Mouse (Mus musculus) midbrain, embryonic 14.5 days (tissue): ENCODE data around the gene Calr3. TPM values are rescaled to one million over a fixed set of nuclear protein-coding genes. Genes with fewer than 3 reads are reported as not detected.

ENCODE experiments used
- ATAC-seq: fragments of 200-750 bp; cut with Nextera tagmentation; 2 replicates; pipeline ENCODE4 v1.8.0; 2017; ENCODE audit warnings: moderate number of reproducible peaks, moderate library complexity; ENCODE audit not compliant: low FRiP score, low TSS enrichment
- DNase-seq: peaks from one replicate; pipeline ENCODE4 v3.0.0-alpha.2; 2015
- H3K27ac ChIP-seq: fragments of 300-500 bp; sonication (generic); replicated peaks from 2 replicates; pipeline ENCODE4 v1.5.1; 2014; ENCODE audit warnings: mild to moderate bottlenecking, low read depth, low read length, moderate library complexity
- H3K27me3 ChIP-seq: fragments of 300-500 bp; sonication (generic); 2 replicates; pipeline ENCODE4 v1.6.1; 2014; ENCODE audit warnings: low read length, control low read depth, mixed read lengths; ENCODE audit not compliant: control insufficient read depth, insufficient read depth
- H3K36me3 ChIP-seq: fragments of 300-500 bp; sonication (generic); 2 replicates; pipeline ENCODE4 v1.6.1; 2014; ENCODE audit warnings: low read length, control low read depth; ENCODE audit not compliant: control insufficient read depth, insufficient read depth
- H3K4me1 ChIP-seq: fragments of 300-500 bp; sonication (generic); 2 replicates; pipeline ENCODE4 v1.6.1; 2014; ENCODE audit warnings: mild to moderate bottlenecking, antibody characterized with exemption, low read length, control low read depth; ENCODE audit not compliant: control insufficient read depth, insufficient read depth
- H3K4me2 ChIP-seq: fragments of 300-500 bp; sonication (generic); 2 replicates; pipeline ENCODE4 v1.6.1; 2014; ENCODE audit warnings: mild to moderate bottlenecking, low read length, moderate library complexity
- H3K4me3 ChIP-seq: fragments of 300-500 bp; sonication (generic); replicated peaks from 2 replicates; pipeline ENCODE4 v1.5.1; 2014; ENCODE audit warnings: low read depth, low read length
- H3K9ac ChIP-seq: fragments of 300-500 bp; sonication (generic); replicated peaks from 2 replicates; pipeline ENCODE4 v1.6.1; 2014; ENCODE audit warnings: mild to moderate bottlenecking, low read length, moderate library complexity
- H3K9me3 ChIP-seq: fragments of 300-500 bp; sonication (generic); 2 replicates; pipeline ENCODE4 v1.6.1; 2016; ENCODE audit warnings: low read length, control low read depth, mixed read lengths; ENCODE audit not compliant: control insufficient read depth
- WGBS: fragments of 180-500 bp; shearing (Covaris S2); extraction: QIAGEN DNeasy Blood & Tissue Kit; methylation state at CpG from one replicate; pipeline ENCODE4 v1.1.7; 2014; 5-methylcytosine and 5-hydroxymethylcytosine counted together
- microRNA-seq: library from miRNA; unstranded; fragments of <30 nt; microRNA quantifications from one replicate; pipeline ENCODE4, GENCODE M21; 2016
- polyA plus RNA-seq: library from polyadenylated mRNA; unstranded; fragments of >200 nt; fragmentation: Nextera tagmentation; extraction: Ambion mirVana; gene quantifications from 2 replicates; pipeline ENCODE4 v1.2.1, GENCODE M21; 2014

Gene Calr3
- polyA plus RNA-seq, 1 experiment from 2014 or later = 0.86 TPM

DNA sequence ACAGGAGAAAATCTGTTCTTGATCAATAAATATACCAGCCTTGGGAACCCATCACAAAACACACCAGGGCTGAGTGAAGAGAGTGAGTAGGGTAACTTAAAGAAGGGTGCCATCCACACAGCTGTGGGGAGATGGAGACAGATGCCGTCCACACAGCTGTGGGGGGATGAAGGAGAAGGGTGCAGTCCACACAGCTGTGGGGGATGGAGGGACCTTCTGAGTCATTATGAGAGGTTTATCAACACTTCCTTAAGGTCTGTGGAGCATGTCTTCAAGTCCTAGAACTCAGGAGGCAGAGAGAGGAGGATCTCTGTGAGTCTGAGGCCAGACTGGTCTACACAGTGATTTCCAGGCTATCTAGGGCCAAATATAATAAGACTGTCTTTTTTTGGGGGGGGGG, 42.3 kb downstream of the Calr3 start:
- 86% methylated on average over 1 of the region's 1 CpGs for WGBS
- Histone ChIP-seq H3K4me3 (no peak overlapping the region), H3K27ac (no peak overlapping the region), H3K27me3 (no peaks in the 10 kb centered on the region), H3K4me1 (no peaks in the 10 kb centered on the region), H3K4me2 (no peak overlapping the region), H3K36me3 (peaks cover 28% of the 10 kb centered on the region), H3K9me3 (no peaks in the 10 kb centered on the region), H3K9ac (no peak overlapping the region)
- no peak for DNase-seq
- no peak for ATAC-seq

DNA sequence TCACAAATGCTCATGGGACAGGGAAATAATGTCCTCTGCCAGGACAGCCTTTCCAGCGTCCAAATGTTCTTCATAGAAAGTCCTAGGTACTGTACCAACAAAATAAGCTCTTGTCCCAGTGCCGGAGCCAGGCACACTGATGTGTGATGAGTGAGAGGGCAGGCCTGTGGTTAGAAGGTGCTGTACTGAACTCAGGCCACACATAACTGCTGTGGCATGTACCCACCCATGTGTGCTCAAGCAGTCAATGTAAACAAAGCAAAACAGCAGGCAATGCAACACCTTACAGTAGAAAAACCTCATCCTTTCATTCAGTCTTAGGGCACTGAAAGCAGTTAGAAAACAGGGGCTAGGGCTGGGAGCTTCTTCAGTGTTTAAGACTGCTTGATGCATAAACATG, 57.9 kb downstream of the Calr3 start:
- no peak for DNase-seq
- no peak overlapping the region for H3K4me2 ChIP-seq
- 97% methylated on average over 2 of the region's 2 CpGs for WGBS
- no peak overlapping the region for H3K9ac ChIP-seq
- H3K9me3 ChIP-seq = no peaks in the 10 kb centered on the region
- H3K36me3 ChIP-seq = peaks cover 98% of the 10 kb centered on the region
- H3K4me3 ChIP-seq = no peak overlapping the region
- ATAC-seq = no peak
- no peaks in the 10 kb centered on the region for H3K4me1 ChIP-seq
- H3K27me3 ChIP-seq = no peaks in the 10 kb centered on the region
- no peak overlapping the region for H3K27ac ChIP-seq

DNA sequence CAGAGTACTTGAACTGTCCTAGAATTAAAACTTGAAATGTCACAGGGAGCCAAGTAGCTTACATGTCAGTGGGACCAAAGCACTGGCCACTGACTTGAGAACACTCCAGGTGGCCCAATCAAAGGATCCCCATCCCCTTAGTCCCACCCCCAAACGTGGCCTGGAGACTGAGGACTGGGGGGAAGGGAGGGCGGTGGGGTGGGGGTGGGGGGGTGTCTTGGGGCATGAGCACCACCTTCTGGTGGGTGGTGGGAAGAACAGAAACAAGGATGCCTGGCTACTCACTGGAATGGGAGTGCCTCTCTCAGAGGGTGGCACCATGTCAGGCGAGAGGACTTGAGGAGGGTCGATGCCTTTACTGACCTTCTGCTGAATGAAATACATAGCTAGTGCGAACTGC, 61.3 kb downstream of the Calr3 start:
- Histone ChIP-seq H3K27ac (no peak overlapping the region), H3K9me3 (no peaks in the 10 kb centered on the region), H3K36me3 (peaks cover 100% of the 10 kb centered on the region), H3K27me3 (no peaks in the 10 kb centered on the region), H3K4me3 (no peak overlapping the region), H3K9ac (no peak overlapping the region), H3K4me2 (no peak overlapping the region), H3K4me1 (no peaks in the 10 kb centered on the region)
- no peak for ATAC-seq
- WGBS = 61% methylated on average over 5 of the region's 5 CpGs
- DNase-seq = peak; percentile 6

DNA sequence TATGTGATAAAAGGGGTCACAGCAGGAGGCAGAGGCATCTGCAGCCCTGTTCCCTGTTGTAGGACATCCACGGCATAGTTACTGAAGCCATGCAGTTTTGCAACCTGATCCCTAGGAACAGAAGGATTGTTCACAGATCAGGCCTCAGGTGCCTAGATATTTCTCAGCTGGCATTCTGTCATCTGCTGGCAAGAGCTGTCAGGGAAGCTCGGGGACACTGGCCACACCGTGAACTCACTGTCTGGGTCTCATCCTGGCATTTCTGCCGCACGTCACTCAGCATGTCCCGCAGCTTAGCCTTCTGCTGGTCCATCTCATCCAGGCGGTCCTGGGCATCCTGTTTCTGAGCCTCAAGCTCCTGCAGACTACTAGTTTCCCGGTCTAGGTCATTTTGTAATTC, 63.0 kb downstream of the Calr3 start:
- DNase-seq (no peak), ATAC-seq (no peak)
- no peaks in the 10 kb centered on the region for H3K4me1 ChIP-seq
- no peak overlapping the region for H3K9ac ChIP-seq
- 89% methylated on average over 8 of the region's 8 CpGs for WGBS
- H3K27ac ChIP-seq = no peak overlapping the region
- H3K4me2 ChIP-seq = no peak overlapping the region
- H3K27me3 ChIP-seq = no peaks in the 10 kb centered on the region
- no peak overlapping the region for H3K4me3 ChIP-seq
- no peaks in the 10 kb centered on the region for H3K9me3 ChIP-seq
- H3K36me3 ChIP-seq = peaks cover 99% of the 10 kb centered on the region

DNA sequence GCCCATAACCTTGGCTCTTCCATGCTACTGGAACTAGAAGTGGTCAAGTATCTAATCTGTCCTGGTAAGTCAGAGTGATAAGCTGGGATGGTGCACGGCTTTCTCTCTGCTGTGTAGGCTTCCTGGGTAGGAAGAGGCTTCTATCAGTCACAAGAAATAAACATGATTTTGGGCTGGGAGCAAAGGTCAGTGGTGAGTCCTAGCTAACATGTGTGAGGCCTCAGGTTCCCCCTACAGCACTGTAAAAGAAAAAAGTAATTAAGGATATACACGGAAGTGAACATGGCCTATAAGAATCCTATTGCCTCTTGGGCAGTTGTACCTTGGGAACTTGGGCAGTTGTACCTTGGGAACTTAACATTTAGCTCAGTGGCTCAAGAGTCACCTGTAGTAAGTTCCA, 66.8 kb downstream of the Calr3 start:
- Histone ChIP-seq H3K36me3 (peaks cover 97% of the 10 kb centered on the region), H3K27me3 (no peaks in the 10 kb centered on the region), H3K4me1 (no peaks in the 10 kb centered on the region), H3K9ac (no peak overlapping the region), H3K4me3 (no peak overlapping the region), H3K4me2 (no peak overlapping the region), H3K27ac (no peak overlapping the region), H3K9me3 (no peaks in the 10 kb centered on the region)
- DNase-seq (no peak), ATAC-seq (no peak)
- 99% methylated on average over 2 of the region's 2 CpGs for WGBS

DNA sequence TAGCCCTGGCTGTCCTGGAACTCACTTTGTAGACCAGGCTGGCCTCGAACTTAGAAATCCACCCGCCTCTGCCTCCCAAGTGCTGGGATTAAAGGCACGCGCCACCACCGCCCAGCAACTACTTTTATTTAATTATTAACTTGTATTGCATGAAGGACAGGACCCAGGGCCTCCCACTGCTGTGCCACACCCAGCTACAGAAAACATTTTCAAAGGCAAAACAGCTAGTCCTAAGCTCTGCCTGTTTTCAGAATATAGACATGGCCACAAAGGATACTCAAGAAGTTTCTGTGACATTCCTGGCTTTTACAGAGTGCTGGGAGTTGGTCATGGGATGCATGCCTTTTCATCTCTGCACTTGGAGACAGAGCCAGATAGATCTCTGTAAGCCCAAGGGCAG, 67.4 kb downstream of the Calr3 start:
- Histone ChIP-seq H3K27me3 (no peaks in the 10 kb centered on the region), H3K4me3 (no peak overlapping the region), H3K4me2 (no peak overlapping the region), H3K9me3 (no peaks in the 10 kb centered on the region), H3K9ac (no peak overlapping the region), H3K36me3 (peaks cover 97% of the 10 kb centered on the region), H3K27ac (no peak overlapping the region), H3K4me1 (no peaks in the 10 kb centered on the region)
- no peak for ATAC-seq
- DNase-seq = no peak
- 88% methylated on average over 5 of the region's 5 CpGs for WGBS

DNA sequence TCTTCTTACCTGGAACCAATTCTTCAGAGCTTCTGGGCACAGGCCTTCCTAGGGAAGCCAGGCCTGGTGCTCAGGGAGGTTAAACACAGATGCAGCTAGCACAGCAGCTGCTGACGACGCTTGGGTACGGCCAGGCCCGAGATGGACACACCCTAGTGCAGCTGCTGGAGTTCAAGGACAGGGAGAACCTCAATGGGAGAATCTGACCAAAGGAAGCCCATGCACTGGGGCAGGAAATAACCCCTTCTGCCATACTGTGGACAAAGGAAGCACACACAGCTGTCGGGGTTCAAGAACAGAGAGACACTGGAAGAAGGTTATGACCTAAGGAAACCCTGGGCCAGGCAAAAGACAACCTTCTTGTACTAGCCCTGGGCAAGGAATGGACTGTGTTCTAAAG, 68.5 kb downstream of the Calr3 start:
- H3K9me3 ChIP-seq = no peaks in the 10 kb centered on the region
- no peak overlapping the region for H3K27ac ChIP-seq
- DNase-seq (no peak), ATAC-seq (no peak)
- H3K9ac ChIP-seq = no peak overlapping the region
- H3K4me3 ChIP-seq = no peak overlapping the region
- H3K4me2 ChIP-seq = no peak overlapping the region
- no peaks in the 10 kb centered on the region for H3K27me3 ChIP-seq
- peaks cover 95% of the 10 kb centered on the region for H3K36me3 ChIP-seq
- 91% methylated on average over 5 of the region's 5 CpGs for WGBS
- H3K4me1 ChIP-seq = no peaks in the 10 kb centered on the region

Small RNA genes within 50 kb of the gene (microRNA-seq; reads per million reads assigned to microRNA genes)
- gene Mir7068 = 1.8 reads per million, percentile 8 among the genes with 10 or more reads in this experiment

Other genes starting within 250 kb of the Calr3 start
- gene Cib3, start 231.0 kb downstream of the Calr3 start, polyA plus RNA-seq = not detected in 2 replicates
- not detected in 2 replicates for gene Gm11034, start 230.2 kb downstream of the Calr3 start, polyA plus RNA-seq
- 62.4 and 74.6 TPM in 2 replicates for gene Fam32a, start 224.1 kb downstream of the Calr3 start, polyA plus RNA-seq
- 235 and 260 TPM in 2 replicates for gene Ap1m1, start 203.9 kb downstream of the Calr3 start, polyA plus RNA-seq
- 13.6 and 18.2 TPM in 2 replicates for gene Gm10282, start 138.6 kb downstream of the Calr3 start, polyA plus RNA-seq
- 3.1 and 5.7 TPM in 2 replicates for gene Klf2, start 124.8 kb downstream of the Calr3 start, polyA plus RNA-seq
- 60.8 and 72.5 TPM in 2 replicates for gene Eps15l1, start 22.4 kb downstream of the Calr3 start, polyA plus RNA-seq
- 12.6 and 17.0 TPM in 2 replicates for gene 1700030K09Rik, start within 50 bp of the Calr3 start, polyA plus RNA-seq
- gene Cherp, start 31.4 kb upstream of the Calr3 start, polyA plus RNA-seq = 41.5 and 54.3 TPM in 2 replicates
- gene Slc35e1, start 48.7 kb upstream of the Calr3 start, polyA plus RNA-seq = 9.7 and 10.0 TPM in 2 replicates
- gene Med26, start 104.4 kb upstream of the Calr3 start, polyA plus RNA-seq = 14.3 and 16.4 TPM in 2 replicates
- 142 and 150 TPM in 2 replicates for gene Smim7, start 127.2 kb upstream of the Calr3 start, polyA plus RNA-seq
- 21.1 and 21.5 TPM in 2 replicates for gene Tmem38a, start 128.2 kb upstream of the Calr3 start, polyA plus RNA-seq
- gene Nwd1, start 202.8 kb upstream of the Calr3 start, polyA plus RNA-seq = 1.00 and 1.1 TPM in 2 replicates